Mouse (Mus musculus) myocyte (in vitro differentiated cells): ENCODE measurements at regions not wholly inside any gene's neighbourhood (a gene's known extent, or its start where the extent isn't known, plus 50 kb on each side); places are given as distances from the start of the nearest gene placed in this dataset.

Experiments used
- H3K27me3 ChIP-seq: one replicate; pipeline ENCODE4 v1.6.1; 2011; ENCODE audit not compliant: control insufficient read depth, insufficient read depth, insufficient read length
- H3K36me3 ChIP-seq: one replicate; pipeline ENCODE4 v1.6.1; 2011; ENCODE audit not compliant: control insufficient read depth, insufficient read depth
- H3K4me2 ChIP-seq: one replicate; pipeline ENCODE4 v1.6.1; 2011; ENCODE audit warnings: low read depth, control low read depth
- H3K4me3 ChIP-seq: one replicate; pipeline ENCODE4 v1.5.1; 2011; ENCODE audit warnings: mild to moderate bottlenecking, control low read depth, moderate library complexity
- H3K79me2 ChIP-seq: one replicate; pipeline ENCODE4 v1.6.1; 2011; ENCODE audit not compliant: control insufficient read depth, insufficient read depth
- H3ac ChIP-seq: one replicate; pipeline ENCODE4 v1.6.1; 2011; ENCODE audit not compliant: control insufficient read depth, insufficient read length
- CEBPB ChIP-seq: IDR thresholded peaks from 2 replicates; pipeline ENCODE4 v1.6.1; 2011; ENCODE audit warnings: mild to moderate bottlenecking, moderate library complexity; ENCODE audit not compliant: poor library complexity, insufficient read depth, severe bottlenecking
- E2F4 ChIP-seq: IDR thresholded peaks from one replicate; pipeline ENCODE4 v1.6.1; 2011; ENCODE audit warnings: mild to moderate bottlenecking, control low read depth, moderate library complexity; ENCODE audit not compliant: insufficient read depth
- MAX ChIP-seq: IDR thresholded peaks from one replicate; pipeline ENCODE4 v1.6.1; 2011; ENCODE audit warnings: low read depth, mild to moderate bottlenecking, control low read depth
- MYOD1 ChIP-seq, 3 experiments: IDR thresholded peaks; one replicate each; pipeline ENCODE4 v1.6.1; 2011; ENCODE audit warnings: control low read depth in 2 of 3, low read depth in 2 of 3, mild to moderate bottlenecking in 2 of 3, moderate library complexity in 1 of 3; ENCODE audit not compliant: insufficient read length in 2 of 3, control insufficient read depth in 1 of 3
- MYOG ChIP-seq, 3 experiments: IDR thresholded peaks; one replicate each; pipeline ENCODE4 v1.6.1; 2011; ENCODE audit warnings: control low read depth in 2 of 3, low read depth in 2 of 3, mild to moderate bottlenecking in 2 of 3; ENCODE audit not compliant: insufficient read length in 2 of 3, control insufficient read depth in 1 of 3, insufficient read depth in 1 of 3
- POLR2A ChIP-seq: IDR thresholded peaks from one replicate; pipeline ENCODE4 v1.6.1; 2011; ENCODE audit warnings: low read depth, mild to moderate bottlenecking, control low read depth, moderate library complexity; ENCODE audit not compliant: insufficient read length
- POLR2AphosphoS2 ChIP-seq: IDR thresholded peaks from one replicate; pipeline ENCODE4 v1.6.1; 2011; ENCODE audit warnings: low read depth, control low read depth; ENCODE audit not compliant: insufficient read length
- REST ChIP-seq: IDR thresholded peaks from one replicate; pipeline ENCODE4 v1.6.1; 2011; ENCODE audit warnings: mild to moderate bottlenecking, control low read depth, moderate library complexity; ENCODE audit not compliant: insufficient read depth, insufficient read length
- SRF ChIP-seq: IDR thresholded peaks from one replicate; pipeline ENCODE4 v1.6.1; 2011; ENCODE audit warnings: low read depth; ENCODE audit not compliant: control insufficient read depth, insufficient read length
- TCF12 ChIP-seq: IDR thresholded peaks from one replicate; pipeline ENCODE4 v1.6.1; 2011; ENCODE audit warnings: mild to moderate bottlenecking, control low read depth; ENCODE audit not compliant: poor library complexity, insufficient read depth, severe bottlenecking
- TCF3 ChIP-seq: IDR thresholded peaks from one replicate; pipeline ENCODE4 v1.6.1; 2011; ENCODE audit warnings: low read depth, control low read depth; ENCODE audit not compliant: insufficient read length
- USF1 ChIP-seq: IDR thresholded peaks from one replicate; pipeline ENCODE4 v1.6.1; 2011; ENCODE audit warnings: low read depth, mild to moderate bottlenecking, control low read depth, moderate library complexity

DNA sequence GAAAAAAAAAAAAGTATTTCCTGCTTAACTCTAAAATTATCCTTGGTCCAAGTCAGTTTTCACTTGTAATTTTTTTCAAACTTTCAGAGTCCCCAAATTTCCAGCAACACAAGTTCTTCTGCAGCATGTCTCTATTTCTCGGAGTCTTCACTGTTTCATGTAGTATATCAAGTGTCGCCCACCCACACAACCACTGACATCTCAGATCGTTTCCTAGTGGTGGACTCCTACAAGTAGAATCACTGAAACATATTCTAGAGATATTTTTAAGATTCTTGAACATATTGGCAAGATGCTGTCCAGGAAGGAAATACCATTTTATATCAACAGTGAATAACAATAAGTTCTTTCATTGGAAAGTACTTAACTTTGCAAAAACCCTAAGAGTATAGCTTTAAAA is 89.1 kb upstream of the Robo2 start:
- Histone ChIP-seq H3K4me3 (no peak overlapping the region), H3K79me2 (no peaks in the 10 kb centered on the region), H3K27me3 (no peaks in the 10 kb centered on the region), H3ac (no peak overlapping the region), H3K36me3 (no peaks in the 10 kb centered on the region), H3K4me2 (no peak overlapping the region)
- TF ChIP-seq USF1 (no peak), TCF3 (no peak), SRF (no peak), CEBPB (no peak), POLR2A (no peak), TCF12 (no peak), POLR2AphosphoS2 (no peak), MAX (no peak), E2F4 (no peak), MYOG (IDR thresholded peaks at IDR 0.05; ENCODE audit: control insufficient read depth in 1 of 3, insufficient read depth in 1 of 3, insufficient read length in 2 of 3, low read depth in 2 of 3) (no peak), MYOD1 (IDR thresholded peaks at IDR 0.05; ENCODE audit: control insufficient read depth in 1 of 3, insufficient read length in 2 of 3, low read depth in 2 of 3) (no peak), REST (no peak)

- no peaks in the 10 kb centered on the region for H3K79me2 ChIP-seq
- no peak overlapping the region for H3K4me3 ChIP-seq
- no peak overlapping the region for H3ac ChIP-seq
- H3K36me3 ChIP-seq: no peaks in the 10 kb centered on the region
- H3K27me3 ChIP-seq: no peaks in the 10 kb centered on the region
- no peak overlapping the region for H3K4me2 ChIP-seq
- TF ChIP-seq SRF (no peak), MYOD1 (IDR thresholded peaks at IDR 0.05; ENCODE audit: control insufficient read depth in 1 of 3, insufficient read length in 2 of 3, low read depth in 2 of 3) (no peak), USF1 (no peak), REST (no peak)
Measured at GRCm38 (mm10) chr16:74467745-74468420, 56.3 kb upstream of the Robo2 start.

GRCm38 (mm10) chr16:74467159-74467558 is 55.5 kb upstream of the Robo2 start:
- TF ChIP-seq E2F4: no peak
- no peak for TF ChIP-seq MAX
- no peak for TF ChIP-seq POLR2A
- TF ChIP-seq USF1: no peak
- no peak for TF ChIP-seq TCF3
- no peak for TF ChIP-seq TCF12
- no peak for TF ChIP-seq SRF
- no peak for TF ChIP-seq MYOD1 (IDR thresholded peaks at IDR 0.05; ENCODE audit: control insufficient read depth in 1 of 3, insufficient read length in 2 of 3, low read depth in 2 of 3)
- no peak for TF ChIP-seq CEBPB
- no peak for TF ChIP-seq REST
- no peak for TF ChIP-seq MYOG (IDR thresholded peaks at IDR 0.05; ENCODE audit: control insufficient read depth in 1 of 3, insufficient read depth in 1 of 3, insufficient read length in 2 of 3, low read depth in 2 of 3)
- no peak for TF ChIP-seq POLR2AphosphoS2
- Histone ChIP-seq H3ac (no peak overlapping the region), H3K36me3 (no peaks in the 10 kb centered on the region), H3K4me3 (no peak overlapping the region), H3K27me3 (no peaks in the 10 kb centered on the region), H3K4me2 (no peak overlapping the region), H3K79me2 (no peaks in the 10 kb centered on the region)

- Histone ChIP-seq H3K4me2 (no peak overlapping the region), H3K79me2 (no peaks in the 10 kb centered on the region), H3K4me3 (no peak overlapping the region), H3K36me3 (no peaks in the 10 kb centered on the region), H3K27me3 (no peaks in the 10 kb centered on the region), H3ac (no peak overlapping the region)
- TF ChIP-seq E2F4 (no peak), REST (no peak), USF1 (no peak), MAX (no peak)
Measured at GRCm38 (mm10) chr16:74464835-74465234, 53.2 kb upstream of the Robo2 start.

DNA sequence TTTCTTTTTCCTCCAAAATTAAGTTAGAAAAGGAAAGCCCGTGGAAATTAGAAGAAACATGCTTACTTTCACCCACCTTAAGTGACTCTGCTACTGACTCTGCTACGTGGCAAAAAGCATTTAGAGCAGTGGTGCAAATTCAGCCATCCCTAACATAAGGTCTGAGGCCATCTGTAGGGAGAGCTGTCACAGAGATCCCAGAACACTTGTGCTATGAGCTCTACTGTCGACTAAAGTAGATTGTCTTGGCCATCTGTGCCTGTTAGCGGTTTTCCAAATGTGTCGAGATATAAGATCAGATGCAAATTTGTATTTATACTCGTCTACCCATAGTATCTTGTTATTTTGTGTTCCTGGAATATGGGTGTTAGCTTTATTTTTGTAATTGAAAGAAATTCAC is 52.7 kb upstream of the Robo2 start:
- Histone ChIP-seq H3K79me2 (no peaks in the 10 kb centered on the region), H3ac (no peak overlapping the region), H3K36me3 (no peaks in the 10 kb centered on the region), H3K4me2 (no peak overlapping the region), H3K4me3 (no peak overlapping the region), H3K27me3 (no peaks in the 10 kb centered on the region)
- TF ChIP-seq MYOG (IDR thresholded peaks at IDR 0.05; ENCODE audit: control insufficient read depth in 1 of 3, insufficient read depth in 1 of 3, insufficient read length in 2 of 3, low read depth in 2 of 3) (no peak), REST (no peak), TCF3 (no peak), CEBPB (no peak), USF1 (no peak), POLR2AphosphoS2 (no peak), MAX (no peak), E2F4 (no peak), POLR2A (no peak), TCF12 (no peak), SRF (no peak), MYOD1 (IDR thresholded peaks at IDR 0.05; ENCODE audit: control insufficient read depth in 1 of 3, insufficient read length in 2 of 3, low read depth in 2 of 3) (no peak)
